Mouse (Mus musculus): Measurements from ENCODE around the gene Cemip. TPM values are rescaled to one million over a fixed set of nuclear protein-coding genes. Genes with fewer than 3 reads are reported as not detected.
A peak's percentile ranks its signal among the peaks of the same experiment; 100 is the strongest.

The Cemip gene
- total and polyA plus RNA-seq, 2 experiments from 2014 or later = 0.34 to 4.4 TPM

DNA sequence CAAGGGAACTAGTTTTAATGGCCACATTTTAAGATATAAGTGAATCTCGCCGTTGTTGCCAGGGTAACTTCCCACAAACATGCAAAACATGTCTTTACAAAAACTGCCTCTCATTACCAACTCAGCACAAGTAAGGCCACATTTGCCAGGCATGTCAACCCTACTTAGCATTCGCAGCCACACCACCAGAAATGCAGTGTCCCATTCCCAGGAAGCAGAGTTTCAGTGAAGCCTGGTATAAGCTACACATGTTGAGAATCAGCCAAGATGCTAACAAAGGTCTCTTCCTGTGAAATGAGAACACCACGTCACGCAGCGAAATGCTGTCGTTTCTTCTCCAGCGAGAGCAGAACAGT is 26.7 kb upstream of the Cemip start:
- H3K27me3 ChIP-seq (ENCODE audit: insufficient read depth, low read length) = no peaks in the 10 kb centered on the region
- peak overlapping the region; percentile 40; the same call in 1 of the 2 replicates for H3K27ac ChIP-seq (ENCODE audit: low read depth, low read length)
- H3K4me2 ChIP-seq (ENCODE audit: low read depth) = no peak overlapping the region
- no peak overlapping the region for H3K4me3 ChIP-seq (ENCODE audit: low read depth, low read length)
- ATAC-seq = peak; percentile 78
- peaks cover 6% of the 10 kb centered on the region; the same call in 1 of the 2 replicates for H3K4me1 ChIP-seq (ENCODE audit: insufficient read depth)
- H3K36me3 ChIP-seq (ENCODE audit: insufficient read depth) = peaks cover 10% of the 10 kb centered on the region; the same call in 1 of the 2 replicates
- TF ChIP-seq CTCF (IDR thresholded peaks at IDR 0.05; ENCODE audit: low read depth) = no peak
- peak; percentile 64 for DNase-seq
- H3K9ac ChIP-seq = no peak overlapping the region
- WGBS = 24% methylated on average over 8 of the region's 8 CpGs
- no peaks in the 10 kb centered on the region for H3K9me3 ChIP-seq (ENCODE audit: low read length)

GRCm38 (mm10) chr7:84112351-84113034 is 26.2 kb upstream of the Cemip start:
- 27% methylated on average over 6 of the region's 6 CpGs for WGBS
- Histone ChIP-seq H3K9me3 (ENCODE audit: low read length) (no peaks in the 10 kb centered on the region), H3K36me3 (ENCODE audit: insufficient read depth) (peaks cover 10% of the 10 kb centered on the region; the same call in 1 of the 2 replicates), H3K27me3 (ENCODE audit: insufficient read depth, low read length) (no peaks in the 10 kb centered on the region), H3K9ac (no peak overlapping the region), H3K4me3 (ENCODE audit: low read depth, low read length) (no peak overlapping the region), H3K27ac (ENCODE audit: low read depth, low read length) (peak overlapping the region; percentile 40; the same call in 1 of the 2 replicates), H3K4me1 (ENCODE audit: insufficient read depth) (peaks cover 6% of the 10 kb centered on the region; the same call in 1 of the 2 replicates), H3K4me2 (ENCODE audit: low read depth) (no peak overlapping the region)
- DNase-seq (peak; percentile 49), ATAC-seq (peak; percentile 40; the same call in 1 of the 2 replicates)
- no peak for TF ChIP-seq CTCF (IDR thresholded peaks at IDR 0.05; ENCODE audit: low read depth)

GRCm38 (mm10) chr7:84111716-84112350 is 25.5 kb upstream of the Cemip start:
- Histone ChIP-seq H3K9ac (no peak overlapping the region), H3K4me3 (ENCODE audit: low read depth, low read length) (no peak overlapping the region), H3K36me3 (ENCODE audit: insufficient read depth) (peaks cover 10% of the 10 kb centered on the region; the same call in 1 of the 2 replicates), H3K4me1 (ENCODE audit: insufficient read depth) (peaks cover 6% of the 10 kb centered on the region; the same call in 1 of the 2 replicates), H3K27ac (ENCODE audit: low read depth, low read length) (0 out of 2 replicates have a peak overlapping the region, but pooled peaks have one; percentile 40), H3K4me2 (ENCODE audit: low read depth) (no peak overlapping the region), H3K9me3 (ENCODE audit: low read length) (no peaks in the 10 kb centered on the region), H3K27me3 (ENCODE audit: insufficient read depth, low read length) (no peaks in the 10 kb centered on the region)
- TF ChIP-seq CTCF (IDR thresholded peaks at IDR 0.05; ENCODE audit: low read depth) = no peak
- 54% methylated on average over 10 of the region's 10 CpGs for WGBS
- ATAC-seq (no peak), DNase-seq (no peak)

DNA sequence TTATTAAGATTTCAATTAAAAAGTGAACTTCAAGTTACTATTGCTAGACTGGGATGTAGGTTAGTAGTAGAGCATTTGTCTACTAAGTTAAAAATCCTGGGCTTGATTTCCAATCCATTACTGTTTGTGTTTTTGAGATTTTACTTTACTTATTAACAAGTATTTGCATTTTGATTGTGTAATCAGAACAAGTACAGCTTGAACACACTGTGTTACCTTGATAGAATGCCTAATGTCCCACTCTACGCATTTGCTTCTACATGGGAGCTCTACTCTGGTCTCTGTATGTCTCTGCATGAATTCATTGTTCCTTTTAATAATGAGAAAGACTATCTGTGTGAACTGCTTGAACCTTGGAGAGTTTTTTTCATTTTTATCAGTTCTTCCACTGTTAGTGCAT is 20.6 kb upstream of the Cemip start:
- ATAC-seq (no peak), DNase-seq (no peak)
- H3K4me3 ChIP-seq (ENCODE audit: low read depth, low read length) = no peak overlapping the region
- no peaks in the 10 kb centered on the region for H3K27me3 ChIP-seq (ENCODE audit: insufficient read depth, low read length)
- no peak overlapping the region for H3K9ac ChIP-seq
- H3K36me3 ChIP-seq (ENCODE audit: insufficient read depth) = peaks cover 5% of the 10 kb centered on the region; the same call in 1 of the 2 replicates
- no peaks in the 10 kb centered on the region for H3K9me3 ChIP-seq (ENCODE audit: low read length)
- no peak overlapping the region for H3K4me2 ChIP-seq (ENCODE audit: low read depth)
- H3K4me1 ChIP-seq (ENCODE audit: insufficient read depth) = peaks cover 3% of the 10 kb centered on the region; the same call in 1 of the 2 replicates
- TF ChIP-seq CTCF (IDR thresholded peaks at IDR 0.05; ENCODE audit: low read depth) = no peak
- 86% methylated on average over 1 of the region's 1 CpGs for WGBS
- no peak overlapping the region for H3K27ac ChIP-seq (ENCODE audit: low read depth, low read length)

DNA sequence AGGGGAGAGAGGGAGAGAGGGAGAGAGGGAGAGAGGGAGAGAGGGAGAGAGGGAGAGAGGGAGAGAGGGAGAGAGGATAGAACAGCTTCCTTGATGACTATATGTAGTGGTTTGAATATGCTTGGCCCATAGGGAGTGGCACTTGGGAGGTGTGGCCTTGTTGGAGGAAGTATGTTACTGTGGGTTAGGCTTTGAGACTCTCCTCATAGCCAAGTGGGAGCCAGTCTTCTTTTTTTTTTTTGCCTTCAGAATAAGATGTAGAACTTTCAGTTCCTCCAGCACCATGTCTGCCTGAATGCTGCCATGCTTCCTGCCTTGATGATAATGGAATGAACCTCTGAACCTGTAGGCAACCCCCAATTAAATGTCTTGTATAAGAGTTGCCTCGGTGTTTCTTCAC is 16.3 kb upstream of the Cemip start:
- Histone ChIP-seq H3K9ac (no peak overlapping the region), H3K27ac (ENCODE audit: low read depth, low read length) (no peak overlapping the region), H3K4me2 (ENCODE audit: low read depth) (no peak overlapping the region), H3K9me3 (ENCODE audit: low read length) (no peaks in the 10 kb centered on the region), H3K36me3 (ENCODE audit: insufficient read depth) (no peaks in the 10 kb centered on the region), H3K4me1 (ENCODE audit: insufficient read depth) (no peaks in the 10 kb centered on the region), H3K4me3 (ENCODE audit: low read depth, low read length) (no peak overlapping the region), H3K27me3 (ENCODE audit: insufficient read depth, low read length) (no peaks in the 10 kb centered on the region)
- ATAC-seq = no peak
- 95% methylated on average over 1 of the region's 1 CpGs for WGBS
- no peak for DNase-seq
- no peak for TF ChIP-seq CTCF (IDR thresholded peaks at IDR 0.05; ENCODE audit: low read depth)

DNA sequence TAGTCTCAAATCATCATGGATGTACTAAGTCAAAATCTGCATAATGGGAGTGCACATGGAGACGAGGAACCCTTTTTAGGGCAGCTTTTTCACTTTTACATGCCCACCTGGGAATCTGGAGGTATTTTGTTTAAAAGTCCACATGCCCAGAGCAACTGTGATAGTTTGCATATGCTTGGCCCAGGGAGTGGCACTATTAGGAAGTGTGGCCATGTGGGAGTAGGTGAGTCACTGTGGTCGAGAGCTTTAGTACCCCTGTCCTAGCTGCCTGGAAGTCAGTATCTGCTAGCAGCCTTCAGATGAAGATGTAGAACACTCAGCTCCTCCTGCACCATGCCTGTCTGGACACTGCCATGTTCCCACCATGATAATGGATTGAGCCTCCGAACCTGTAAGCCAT is 14.4 kb upstream of the Cemip start:
- Histone ChIP-seq H3K4me1 (ENCODE audit: insufficient read depth) (no peaks in the 10 kb centered on the region), H3K4me3 (ENCODE audit: low read depth, low read length) (no peak overlapping the region), H3K27me3 (ENCODE audit: insufficient read depth, low read length) (no peaks in the 10 kb centered on the region), H3K36me3 (ENCODE audit: insufficient read depth) (no peaks in the 10 kb centered on the region), H3K4me2 (ENCODE audit: low read depth) (no peak overlapping the region), H3K27ac (ENCODE audit: low read depth, low read length) (no peak overlapping the region), H3K9ac (no peak overlapping the region), H3K9me3 (ENCODE audit: low read length) (no peaks in the 10 kb centered on the region)
- no peak for DNase-seq
- no peak for ATAC-seq
- 89% methylated on average over 3 of the region's 3 CpGs for WGBS
- TF ChIP-seq CTCF (IDR thresholded peaks at IDR 0.05; ENCODE audit: low read depth) = no peak

- Histone ChIP-seq H3K36me3 (ENCODE audit: insufficient read depth) (no peaks in the 10 kb centered on the region), H3K4me3 (ENCODE audit: low read depth, low read length) (no peak overlapping the region), H3K4me1 (ENCODE audit: insufficient read depth) (no peaks in the 10 kb centered on the region), H3K27ac (ENCODE audit: low read depth, low read length) (no peak overlapping the region), H3K9me3 (ENCODE audit: low read length) (no peaks in the 10 kb centered on the region), H3K27me3 (ENCODE audit: insufficient read depth, low read length) (no peaks in the 10 kb centered on the region), H3K4me2 (ENCODE audit: low read depth) (no peak overlapping the region), H3K9ac (no peak overlapping the region)
- no peak for TF ChIP-seq CTCF (IDR thresholded peaks at IDR 0.05; ENCODE audit: low read depth)
- no peak for DNase-seq
- 98% methylated on average over 1 of the region's 1 CpGs for WGBS
- no peak for ATAC-seq
These were observed 11.8 kb upstream of the Cemip start for GRCm38 (mm10) chr7:84098098-84098497.

Data from forebrain, postnatal 0 days (tissue).